Mouse (Mus musculus) limb, embryonic 15.5 days (tissue): ENCODE results near the gene Olfr902. TPM values are rescaled to one million over a fixed set of nuclear protein-coding genes. Genes with fewer than 3 reads are reported as not detected.
"Not testable (repeated sequence)": the region's sequence is repeated elsewhere in the genome, so short reads cannot be mapped to it uniquely, and the experiment has no call there.

Experiments used
- ATAC-seq: fragments of 200-750 bp; cut with Nextera tagmentation; 2 replicates; pipeline ENCODE4 v1.8.0; 2017; ENCODE audit warnings: low read depth, moderate TSS enrichment; ENCODE audit not compliant: insufficient number of reproducible peaks, low FRiP score, low TSS enrichment
- H3K27ac ChIP-seq: fragments of 300-500 bp; sonication (generic); 2 replicates; pipeline ENCODE4 v1.5.1; 2015; ENCODE audit warnings: moderate library complexity, mild to moderate bottlenecking, inconsistent platforms
- H3K27me3 ChIP-seq: fragments of 300-500 bp; sonication (generic); 2 replicates; pipeline ENCODE4 v1.6.1; 2015; ENCODE audit warnings: inconsistent platforms
- H3K36me3 ChIP-seq: fragments of 300-500 bp; sonication (generic); 2 replicates; pipeline ENCODE4 v1.6.1; 2015; ENCODE audit warnings: inconsistent platforms
- H3K4me1 ChIP-seq: fragments of 300-500 bp; sonication (generic); 2 replicates; pipeline ENCODE4 v1.6.1; 2015; ENCODE audit warnings: inconsistent platforms
- H3K4me2 ChIP-seq: fragments of 300-500 bp; sonication (generic); 2 replicates; pipeline ENCODE4 v1.6.1; 2015; ENCODE audit warnings: mild to moderate bottlenecking, inconsistent platforms
- H3K4me3 ChIP-seq: fragments of 300-500 bp; sonication (generic); 2 replicates; pipeline ENCODE4 v1.5.1; 2015; ENCODE audit warnings: mild to moderate bottlenecking, inconsistent platforms
- H3K9ac ChIP-seq: fragments of 300-500 bp; sonication (generic); 2 replicates; pipeline ENCODE4 v1.6.1; 2015; ENCODE audit warnings: inconsistent platforms
- H3K9me3 ChIP-seq: fragments of 300-500 bp; sonication (generic); 2 replicates; pipeline ENCODE4 v1.6.1; 2016; ENCODE audit warnings: inconsistent platforms
- WGBS: fragments of 180-500 bp; shearing (Covaris S2); methylation state at CpG from one replicate; pipeline ENCODE4 v1.1.7; 2015; 5-methylcytosine and 5-hydroxymethylcytosine counted together
- polyA plus RNA-seq: library from polyadenylated mRNA; unstranded; fragments of >200 nt; fragmentation: Nextera tagmentation; extraction: Ambion mirVana; gene quantifications from 2 replicates; pipeline ENCODE4 v1.2.1, GENCODE M21; 2015

Olfr902 gene
- not detected in 2 replicates for polyA plus RNA-seq

DNA sequence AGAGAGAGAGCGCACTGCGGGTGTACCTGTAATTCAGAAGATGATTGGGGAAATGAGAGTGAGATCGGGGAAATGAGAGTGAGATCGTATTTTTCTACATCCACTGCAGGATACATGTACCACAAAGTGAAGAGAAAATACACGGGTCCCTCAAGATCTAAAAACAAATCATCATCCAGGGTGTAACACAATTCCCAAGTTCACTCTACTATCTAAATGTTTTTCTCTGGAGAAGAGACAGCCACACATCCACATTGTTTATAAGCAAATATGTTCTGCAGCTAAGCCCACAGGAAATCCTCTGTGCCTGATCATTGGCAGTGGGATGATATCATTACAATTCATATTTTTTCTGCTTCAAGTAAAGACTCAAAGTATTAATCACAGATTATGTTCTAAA is at the start of gene Olfr902:
Gene Olfr902, plus strand, starts transcription at position 301 of the 400 bp plus-strand sequence.
- Histone ChIP-seq H3K4me2 (no peak within 1 kb of the TSS), H3K9me3 (no peaks in the 10 kb centered on the region), H3K9ac (no peak within 1 kb of the TSS), H3K27me3 (no peaks in the 10 kb centered on the region), H3K27ac (no peak within 1 kb of the TSS), H3K4me3 (no peak within 1 kb of the TSS), H3K36me3 (no peaks in the 10 kb centered on the region), H3K4me1 (no peaks in the 10 kb centered on the region)
- no peak for ATAC-seq
- 87% methylated on average over 5 of the region's 5 CpGs for WGBS

- Histone ChIP-seq H3K9ac (no peak within 1 kb of the TSS), H3K27me3 (no peaks in the 10 kb centered on the region), H3K4me2 (no peak within 1 kb of the TSS), H3K27ac (no peak within 1 kb of the TSS), H3K4me3 (no peak within 1 kb of the TSS), H3K9me3 (no peaks in the 10 kb centered on the region), H3K36me3 (no peaks in the 10 kb centered on the region), H3K4me1 (no peaks in the 10 kb centered on the region)
- 73% methylated on average over 1 of the region's 1 CpGs for WGBS
- no peak for ATAC-seq
Measured at GRCm38 (mm10) chr9:38401398-38401797, 46.1 kb upstream of the Olfr902 start, which contains the start of gene Olfr147. Gene Olfr147, plus strand, starts transcription at chr9:38401698.

GRCm38 (mm10) chr9:38407502-38407901 is 40.0 kb upstream of the Olfr902 start:
- not testable (repeated sequence) for H3K4me1 ChIP-seq, ATAC-seq, H3K27me3 ChIP-seq, H3K4me3 ChIP-seq, H3K36me3 ChIP-seq, H3K9ac ChIP-seq, H3K4me2 ChIP-seq, H3K27ac ChIP-seq, H3K9me3 ChIP-seq
- 90% methylated on average over 3 of the region's 3 CpGs for WGBS

DNA sequence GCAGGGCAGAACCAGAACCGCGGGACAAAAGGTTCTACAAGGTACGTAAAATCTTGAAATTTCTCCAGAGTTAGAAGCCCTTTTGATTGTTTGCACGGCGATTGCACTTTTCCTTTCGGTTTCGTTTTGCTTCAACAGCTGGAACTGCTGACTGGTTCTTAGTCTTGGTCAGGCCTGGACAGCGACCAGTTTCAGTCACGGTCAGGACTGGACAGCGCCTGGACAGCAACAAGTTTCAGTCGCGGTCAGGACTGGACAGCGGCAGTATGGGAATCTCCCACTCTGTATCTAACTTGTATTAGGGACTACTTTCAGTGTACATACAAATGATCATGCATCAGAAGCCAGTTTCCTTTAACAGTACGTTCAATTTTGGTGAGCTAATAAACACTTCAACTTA is 34.0 kb upstream of the Olfr902 start:
- 90% methylated on average over 14 of the region's 14 CpGs for WGBS
- ATAC-seq, H3K36me3 ChIP-seq, H3K4me2 ChIP-seq, H3K9me3 ChIP-seq, H3K27ac ChIP-seq, H3K9ac ChIP-seq, H3K4me1 ChIP-seq, H3K27me3 ChIP-seq, H3K4me3 ChIP-seq: not testable (repeated sequence)

DNA sequence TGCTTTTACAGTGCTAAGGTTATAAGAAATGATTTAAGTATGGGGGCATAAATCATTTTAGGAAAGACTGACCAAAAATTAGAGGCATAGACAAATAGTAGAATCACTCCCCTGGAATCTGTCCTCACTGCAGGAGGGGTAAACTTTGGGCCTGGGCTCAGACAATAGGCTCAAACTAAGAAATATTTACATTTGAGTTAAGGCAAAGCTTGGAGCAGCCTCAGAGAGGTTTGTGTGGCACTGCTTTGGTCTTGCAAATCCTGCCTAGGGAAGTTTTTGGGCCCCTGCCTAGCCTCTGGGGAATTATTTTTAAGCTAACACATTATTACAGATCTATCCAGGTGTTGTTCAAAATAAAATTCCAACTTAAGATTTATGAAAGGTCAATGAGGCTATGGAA is 23.7 kb upstream of the Olfr902 start:
- Histone ChIP-seq H3K9ac (no peak overlapping the region), H3K27ac (no peak overlapping the region), H3K36me3 (no peaks in the 10 kb centered on the region), H3K27me3 (no peaks in the 10 kb centered on the region), H3K4me1 (no peaks in the 10 kb centered on the region), H3K4me3 (no peak overlapping the region), H3K4me2 (no peak overlapping the region), H3K9me3 (no peaks in the 10 kb centered on the region)
- ATAC-seq = no peak

DNA sequence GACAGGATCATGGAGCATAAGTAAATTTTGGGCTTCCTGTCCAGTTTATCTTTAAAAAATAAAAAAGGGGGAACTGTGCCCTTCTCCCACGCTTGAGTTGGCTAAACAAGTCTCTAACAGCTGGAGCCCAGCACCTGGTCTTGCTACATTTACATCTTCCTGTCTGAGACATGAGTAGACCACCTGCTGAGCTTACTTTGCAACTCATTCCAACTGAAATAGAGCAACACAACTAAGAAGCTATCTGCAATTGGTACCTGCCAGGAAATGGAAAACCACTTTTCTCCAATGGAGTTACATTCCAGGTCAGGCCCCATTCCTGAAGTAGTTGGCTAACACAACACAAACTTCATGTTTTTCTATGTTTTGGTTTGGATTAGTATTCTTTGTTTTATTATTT is 20.4 kb upstream of the Olfr902 start:
- no peak overlapping the region for H3K4me2 ChIP-seq

DNA sequence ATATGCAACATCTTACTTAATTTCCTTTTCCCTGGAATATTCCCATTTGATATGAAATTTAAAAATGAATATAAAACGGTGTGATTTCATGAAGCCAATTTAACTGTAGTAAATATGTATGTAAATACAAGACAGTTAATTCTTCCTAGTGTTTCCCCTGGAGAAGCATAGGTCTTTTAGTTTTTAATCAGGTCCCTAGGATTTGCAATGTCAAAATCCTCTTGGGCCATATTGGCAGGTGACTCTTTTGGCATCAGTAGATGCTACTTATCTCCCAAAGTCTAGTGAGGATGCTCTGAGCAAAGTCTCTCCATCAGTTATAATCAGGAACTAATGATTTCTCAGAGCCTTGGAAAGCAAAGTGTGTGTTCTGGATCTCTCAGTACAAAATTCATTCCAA is 18.3 kb upstream of the Olfr902 start, which contains the start of gene Olfr901:
Gene Olfr901, plus strand, starts transcription at position 301 of the 400 bp plus-strand sequence.
- H3K9ac ChIP-seq = no peak within 1 kb of the TSS
- no peak within 1 kb of the TSS for H3K4me3 ChIP-seq
- no peaks in the 10 kb centered on the region for H3K4me1 ChIP-seq
- H3K4me2 ChIP-seq = no peak within 1 kb of the TSS
- no peaks in the 10 kb centered on the region for H3K36me3 ChIP-seq
- no peak for ATAC-seq
- H3K27me3 ChIP-seq = no peaks in the 10 kb centered on the region
- WGBS = 76% methylated on average over 1 of the region's 1 CpGs
- H3K27ac ChIP-seq = no peak within 1 kb of the TSS
- H3K9me3 ChIP-seq = no peaks in the 10 kb centered on the region

More for the DNA sequence above, 20.4 kb upstream of the Olfr902 start:
- Histone ChIP-seq H3K27ac (no peak overlapping the region), H3K36me3 (no peaks in the 10 kb centered on the region), H3K27me3 (no peaks in the 10 kb centered on the region), H3K9ac (no peak overlapping the region), H3K4me3 (no peak overlapping the region), H3K9me3 (no peaks in the 10 kb centered on the region), H3K4me1 (no peaks in the 10 kb centered on the region)
- 37% methylated on average over 1 of the region's 1 CpGs for WGBS
- ATAC-seq = no peak

DNA sequence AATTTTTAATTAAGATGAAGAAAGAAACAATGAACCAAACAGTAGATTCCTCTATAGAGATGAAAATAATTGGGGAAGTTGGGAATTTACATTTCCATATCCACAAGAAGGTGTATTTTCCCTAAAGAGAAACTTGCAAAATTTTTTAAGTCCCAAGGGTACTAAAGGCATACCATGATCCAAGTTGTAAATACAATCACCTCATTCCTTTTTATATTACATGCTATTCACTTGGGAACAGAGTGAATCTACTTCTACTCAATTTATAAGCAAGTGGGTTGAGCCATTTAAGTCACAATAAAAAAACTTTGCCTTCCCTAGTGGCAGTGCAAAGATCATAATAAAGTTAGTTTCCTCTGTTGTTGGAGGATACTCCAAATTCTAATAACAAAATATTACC is 15.4 kb downstream of the Olfr902 start, which contains the start of gene Olfr904:
Gene Olfr904, plus strand, starts transcription at position 301 of the 400 bp plus-strand sequence.
- no peak within 1 kb of the TSS for H3K4me2 ChIP-seq
- no peaks in the 10 kb centered on the region for H3K36me3 ChIP-seq
- H3K27ac ChIP-seq = no peak within 1 kb of the TSS
- H3K9me3 ChIP-seq = no peaks in the 10 kb centered on the region
- no peak for ATAC-seq
- no peaks in the 10 kb centered on the region for H3K27me3 ChIP-seq
- H3K4me3 ChIP-seq = no peak within 1 kb of the TSS
- H3K9ac ChIP-seq = no peak within 1 kb of the TSS
- no peaks in the 10 kb centered on the region for H3K4me1 ChIP-seq

DNA sequence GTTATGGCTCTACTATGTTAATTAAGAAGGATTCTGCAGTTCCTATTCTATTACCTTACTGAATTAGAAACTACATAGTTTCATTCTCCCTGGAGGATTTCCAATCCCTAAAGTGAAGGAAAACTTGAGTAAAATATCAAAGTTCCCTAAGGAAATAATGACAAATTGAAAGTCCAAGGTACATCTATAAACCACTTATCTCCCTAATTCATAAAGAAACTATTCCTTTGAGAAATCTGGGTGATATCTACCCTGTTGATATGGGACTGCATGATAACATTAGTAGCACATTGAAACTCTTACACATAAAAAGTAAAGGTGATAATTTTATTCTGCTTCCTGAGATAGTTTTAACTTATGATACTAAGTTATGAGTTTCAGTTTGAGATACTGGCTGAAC is 23.4 kb downstream of the Olfr902 start, which contains the start of gene Olfr905:
Gene Olfr905, plus strand, starts transcription at position 301 of the 400 bp plus-strand sequence.
- Histone ChIP-seq H3K9ac (no peak within 1 kb of the TSS), H3K27ac (no peak within 1 kb of the TSS)
- no peak for ATAC-seq

GRCm38 (mm10) chr9:38486785-38487184 is 39.3 kb downstream of the Olfr902 start, which contains the start of gene Olfr906:
Gene Olfr906, plus strand, starts transcription at chr9:38487085.
- no peak within 1 kb of the TSS for H3K9ac ChIP-seq
- no peaks in the 10 kb centered on the region for H3K36me3 ChIP-seq
- no peaks in the 10 kb centered on the region for H3K9me3 ChIP-seq
- WGBS = 84% methylated on average over 3 of the region's 3 CpGs
- H3K4me2 ChIP-seq = no peak within 1 kb of the TSS
- no peak within 1 kb of the TSS for H3K4me3 ChIP-seq
- ATAC-seq = no peak
- H3K27me3 ChIP-seq = no peaks in the 10 kb centered on the region
- no peaks in the 10 kb centered on the region for H3K4me1 ChIP-seq
- H3K27ac ChIP-seq = no peak within 1 kb of the TSS

More for the DNA sequence above, 23.4 kb downstream of the Olfr902 start, which contains the start of gene Olfr905:
- Histone ChIP-seq H3K4me2 (no peak within 1 kb of the TSS), H3K27me3 (no peaks in the 10 kb centered on the region), H3K4me3 (no peak within 1 kb of the TSS), H3K36me3 (no peaks in the 10 kb centered on the region), H3K9me3 (no peaks in the 10 kb centered on the region), H3K4me1 (no peaks in the 10 kb centered on the region)

DNA sequence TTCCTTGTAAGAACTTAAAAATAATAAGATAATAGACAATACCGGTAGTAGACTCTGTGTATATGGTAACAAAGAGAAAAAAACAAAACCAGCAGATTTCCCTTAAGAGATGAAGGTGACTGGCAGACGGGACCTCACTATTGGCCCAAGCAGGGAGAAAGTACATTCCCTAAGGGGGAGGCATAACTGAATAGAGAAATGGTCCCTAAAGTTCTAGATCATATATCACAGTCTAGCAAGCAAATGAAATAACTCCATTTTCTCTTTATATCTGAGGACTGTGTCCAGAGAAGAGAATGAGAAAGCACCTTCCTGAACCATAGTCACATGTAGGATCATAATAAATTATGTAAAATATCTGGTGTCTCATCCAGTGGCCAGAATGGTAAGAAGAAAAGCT is 48.0 kb downstream of the Olfr902 start, which contains the start of gene Olfr907:
Gene Olfr907, plus strand, starts transcription at position 301 of the 400 bp plus-strand sequence.
- no peak within 1 kb of the TSS for H3K4me3 ChIP-seq
- H3K9me3 ChIP-seq = no peaks in the 10 kb centered on the region
- H3K36me3 ChIP-seq = no peaks in the 10 kb centered on the region
- WGBS = 73% methylated on average over 2 of the region's 2 CpGs
- no peak within 1 kb of the TSS for H3K9ac ChIP-seq
- no peak for ATAC-seq
- no peak within 1 kb of the TSS for H3K27ac ChIP-seq
- no peak within 1 kb of the TSS for H3K4me2 ChIP-seq
- no peaks in the 10 kb centered on the region for H3K4me1 ChIP-seq
- H3K27me3 ChIP-seq = no peaks in the 10 kb centered on the region
